Mouse (Mus musculus) limb, embryonic 10.5 days (tissue): ENCODE results near the gene Pex7. TPM values are rescaled to one million over a fixed set of nuclear protein-coding genes. Genes with fewer than 3 reads are reported as not detected.

Experiments used
- DNase-seq: peaks from one replicate; pipeline ENCODE4 v3.0.0-alpha.2; 2017; ENCODE audit warnings: low spot score
- H3K27ac ChIP-seq: fragments of 300-500 bp; sonication (generic); 2 replicates; pipeline ENCODE4 v1.5.1; 2016; ENCODE audit warnings: mild to moderate bottlenecking
- H3K27me3 ChIP-seq: fragments of 300-500 bp; sonication (generic); 2 replicates; pipeline ENCODE4 v1.6.1; 2016; ENCODE audit warnings: low read depth, mild to moderate bottlenecking; ENCODE audit not compliant: poor library complexity, severe bottlenecking
- H3K36me3 ChIP-seq: fragments of 300-500 bp; sonication (generic); 2 replicates; pipeline ENCODE4 v1.6.1; 2016; ENCODE audit warnings: mild to moderate bottlenecking, moderate library complexity
- H3K4me1 ChIP-seq: fragments of 300-500 bp; sonication (generic); 2 replicates; pipeline ENCODE4 v1.6.1; 2016
- H3K4me3 ChIP-seq: fragments of 300-500 bp; sonication (generic); 2 replicates; pipeline ENCODE4 v1.5.1; 2016; ENCODE audit warnings: mild to moderate bottlenecking, moderate library complexity
- H3K9me3 ChIP-seq: fragments of 300-500 bp; sonication (generic); replicated peaks from 2 replicates; pipeline ENCODE4 v1.6.1; 2016; ENCODE audit warnings: mild to moderate bottlenecking
- WGBS: fragments of 180-500 bp; shearing (Covaris S2); methylation state at CpG from one replicate; pipeline ENCODE4 v1.1.7; 2016; 5-methylcytosine and 5-hydroxymethylcytosine counted together
- polyA plus RNA-seq: library from polyadenylated mRNA; unstranded; fragments of >200 nt; fragmentation: Nextera tagmentation; extraction: Ambion mirVana; gene quantifications from 2 replicates; pipeline ENCODE4 v1.2.1, GENCODE M21; 2016

The Pex7 gene
- 19.1 and 19.3 TPM in 2 replicates for polyA plus RNA-seq

GRCm38 (mm10) chr10:19907246-19907804 is at the start of gene Pex7:
Gene Pex7 (minus strand): TSS chr10:19907689.
- H3K36me3 ChIP-seq: no peaks in the 10 kb centered on the region
- no peaks in the 10 kb centered on the region for H3K9me3 ChIP-seq
- H3K27ac ChIP-seq: peak within 1 kb of the TSS; percentile 98
- H3K4me1 ChIP-seq: no peaks in the 10 kb centered on the region
- under 1% methylated on average over 60 of the region's 60 CpGs for WGBS
- H3K27me3 ChIP-seq: no peaks in the 10 kb centered on the region
- peak; percentile 93 for DNase-seq
- H3K4me3 ChIP-seq: peak within 1 kb of the TSS; percentile 83

GRCm38 (mm10) chr10:19956745-19957144 is 49.3 kb upstream of the Pex7 start:
- H3K9me3 ChIP-seq: no peaks in the 10 kb centered on the region
- no peaks in the 10 kb centered on the region for H3K27me3 ChIP-seq
- H3K4me3 ChIP-seq: no peak overlapping the region
- no peak overlapping the region for H3K27ac ChIP-seq
- 89% methylated on average over 6 of the region's 6 CpGs for WGBS
- no peaks in the 10 kb centered on the region for H3K36me3 ChIP-seq
- H3K4me1 ChIP-seq: peaks cover 6% of the 10 kb centered on the region; the same call in 1 of the 2 replicates
- DNase-seq: no peak

GRCm38 (mm10) chr10:19955817-19956216 is 48.3 kb upstream of the Pex7 start:
- Histone ChIP-seq H3K27ac (no peak overlapping the region), H3K4me1 (peaks cover under 1% of the 10 kb centered on the region; the same call in 1 of the 2 replicates), H3K36me3 (no peaks in the 10 kb centered on the region), H3K9me3 (no peaks in the 10 kb centered on the region), H3K27me3 (no peaks in the 10 kb centered on the region), H3K4me3 (no peak overlapping the region)
- DNase-seq: no peak
- WGBS: 93% methylated on average over 6 of the region's 6 CpGs

DNA sequence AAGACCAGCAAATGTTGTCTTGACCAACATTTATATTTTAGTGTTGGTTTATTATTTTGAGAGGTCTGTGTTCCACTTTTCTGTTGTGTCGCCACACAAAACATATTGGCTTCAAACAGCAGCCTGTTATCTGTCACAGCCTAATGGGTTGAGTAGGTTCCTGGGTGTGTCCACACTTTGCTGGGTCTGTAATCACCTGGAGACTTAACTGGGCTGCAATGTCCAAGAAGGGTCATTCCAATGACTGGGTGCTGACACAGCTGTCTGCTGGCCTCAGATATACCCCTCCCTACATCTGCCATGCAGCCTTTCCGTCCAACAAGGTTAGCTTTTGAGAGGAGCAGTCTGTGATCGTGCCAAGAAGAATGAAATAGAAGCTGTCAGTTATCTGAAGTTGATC is 47.1 kb upstream of the Pex7 start:
- no peaks in the 10 kb centered on the region for H3K9me3 ChIP-seq
- 86% methylated on average over 3 of the region's 3 CpGs for WGBS
- no peak for DNase-seq
- no peak overlapping the region for H3K4me3 ChIP-seq
- no peaks in the 10 kb centered on the region for H3K27me3 ChIP-seq
- no peak overlapping the region for H3K27ac ChIP-seq
- H3K4me1 ChIP-seq: no peaks in the 10 kb centered on the region
- H3K36me3 ChIP-seq: no peaks in the 10 kb centered on the region

GRCm38 (mm10) chr10:19953032-19953761 is 45.7 kb upstream of the Pex7 start:
- Histone ChIP-seq H3K27ac (no peak overlapping the region), H3K9me3 (no peaks in the 10 kb centered on the region), H3K4me1 (peaks cover 6% of the 10 kb centered on the region), H3K36me3 (no peaks in the 10 kb centered on the region), H3K4me3 (no peak overlapping the region), H3K27me3 (no peaks in the 10 kb centered on the region)
- WGBS: 93% methylated on average over 11 of the region's 11 CpGs
- no peak for DNase-seq

DNA sequence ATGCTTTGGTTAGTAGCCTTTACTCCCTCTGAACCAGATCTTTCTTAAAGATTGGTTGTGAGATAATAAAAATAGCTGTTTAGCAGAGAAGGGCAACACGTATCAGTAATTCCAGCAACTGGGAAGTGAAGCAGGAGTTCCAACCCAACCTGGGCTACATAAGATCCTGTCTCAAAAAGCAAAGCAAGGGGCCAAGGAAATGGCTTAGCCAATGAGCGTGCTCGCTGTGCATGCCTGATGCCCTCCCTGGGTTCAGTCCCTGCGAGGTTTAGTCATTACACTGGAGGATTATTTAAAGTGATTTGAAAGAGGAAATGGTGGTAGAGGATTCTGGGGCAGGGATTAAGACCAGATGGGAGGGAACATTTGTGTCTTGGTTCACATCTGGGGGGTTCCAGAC is 41.6 kb upstream of the Pex7 start:
- 79% methylated on average over 4 of the region's 4 CpGs for WGBS
- no peak overlapping the region for H3K4me3 ChIP-seq
- no peaks in the 10 kb centered on the region for H3K36me3 ChIP-seq
- H3K4me1 ChIP-seq: peaks cover 6% of the 10 kb centered on the region
- no peak overlapping the region for H3K27ac ChIP-seq
- DNase-seq: no peak
- H3K27me3 ChIP-seq: no peaks in the 10 kb centered on the region
- H3K9me3 ChIP-seq: no peaks in the 10 kb centered on the region

- H3K9me3 ChIP-seq: no peaks in the 10 kb centered on the region
- no peaks in the 10 kb centered on the region for H3K27me3 ChIP-seq
- no peak overlapping the region for H3K4me3 ChIP-seq
- no peak for DNase-seq
- WGBS: 96% methylated on average over 11 of the region's 11 CpGs
- H3K36me3 ChIP-seq: no peaks in the 10 kb centered on the region
- no peak overlapping the region for H3K27ac ChIP-seq
- peaks cover 6% of the 10 kb centered on the region for H3K4me1 ChIP-seq
Measured at GRCm38 (mm10) chr10:19948381-19948780, 40.9 kb upstream of the Pex7 start.

GRCm38 (mm10) chr10:19947901-19948300 is 40.4 kb upstream of the Pex7 start:
- no peaks in the 10 kb centered on the region for H3K27me3 ChIP-seq
- H3K27ac ChIP-seq: no peak overlapping the region
- no peak for DNase-seq
- no peaks in the 10 kb centered on the region for H3K36me3 ChIP-seq
- 94% methylated on average over 5 of the region's 5 CpGs for WGBS
- no peak overlapping the region for H3K4me3 ChIP-seq
- peaks cover 6% of the 10 kb centered on the region for H3K4me1 ChIP-seq
- H3K9me3 ChIP-seq: no peaks in the 10 kb centered on the region

GRCm38 (mm10) chr10:19947441-19947840 is 40.0 kb upstream of the Pex7 start:
- WGBS: 95% methylated on average over 10 of the region's 10 CpGs
- H3K27ac ChIP-seq: no peak overlapping the region

DNA sequence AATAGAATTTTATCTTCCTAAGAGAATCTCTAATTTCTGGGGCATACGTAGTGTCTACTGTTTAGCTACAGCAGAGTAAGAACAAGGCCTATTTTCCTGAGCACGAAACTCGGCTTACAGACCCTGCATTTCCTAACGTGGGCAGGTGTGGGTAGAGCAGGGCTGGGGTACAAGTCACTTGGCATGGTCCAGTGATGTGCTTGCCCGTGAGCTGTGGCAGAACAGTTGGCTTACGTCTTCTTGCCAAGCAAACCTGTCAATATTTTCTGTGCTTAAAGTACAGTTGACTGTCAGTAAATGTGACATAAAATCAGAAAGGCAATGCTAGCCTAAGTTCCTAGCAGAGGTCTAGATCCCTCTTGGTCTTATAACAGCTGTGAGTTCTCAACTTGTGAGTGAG is 39.2 kb upstream of the Pex7 start:
- no peak for DNase-seq
- H3K4me1 ChIP-seq: peaks cover 6% of the 10 kb centered on the region
- no peak overlapping the region for H3K4me3 ChIP-seq
- no peaks in the 10 kb centered on the region for H3K27me3 ChIP-seq
- no peaks in the 10 kb centered on the region for H3K9me3 ChIP-seq
- H3K36me3 ChIP-seq: no peaks in the 10 kb centered on the region
- 87% methylated on average over 6 of the region's 6 CpGs for WGBS
- no peak overlapping the region for H3K27ac ChIP-seq

More at GRCm38 (mm10) chr10:19947441-19947840, 40.0 kb upstream of the Pex7 start:
- Histone ChIP-seq H3K9me3 (no peaks in the 10 kb centered on the region), H3K4me1 (peaks cover 6% of the 10 kb centered on the region), H3K27me3 (no peaks in the 10 kb centered on the region), H3K36me3 (no peaks in the 10 kb centered on the region), H3K4me3 (no peak overlapping the region)
- DNase-seq: no peak

GRCm38 (mm10) chr10:19945651-19946050 is 38.2 kb upstream of the Pex7 start:
- Histone ChIP-seq H3K9me3 (no peaks in the 10 kb centered on the region), H3K27ac (no peak overlapping the region), H3K4me1 (peaks cover 6% of the 10 kb centered on the region), H3K36me3 (no peaks in the 10 kb centered on the region), H3K4me3 (no peak overlapping the region), H3K27me3 (no peaks in the 10 kb centered on the region)
- DNase-seq: no peak
- WGBS: 90% methylated on average over 7 of the region's 7 CpGs

DNA sequence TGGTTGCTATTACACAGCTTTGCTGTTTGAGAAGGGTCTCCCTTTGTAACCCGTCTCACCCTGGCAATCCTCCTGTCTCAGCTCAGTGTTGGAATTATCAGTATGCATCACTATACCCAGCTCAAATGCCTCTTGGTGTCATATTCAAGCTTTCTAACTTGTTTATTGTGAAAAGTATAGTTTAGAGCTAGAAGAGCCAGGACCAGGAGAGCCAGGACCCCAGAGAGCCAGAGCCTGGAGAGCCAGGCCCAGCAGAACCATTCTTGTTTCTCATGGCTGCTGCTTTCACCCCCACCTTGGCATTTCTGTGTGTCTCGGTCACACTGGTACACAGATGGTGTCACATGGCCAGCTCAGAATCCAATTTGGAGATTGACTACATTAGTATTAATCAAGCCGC is 35.1 kb upstream of the Pex7 start:
- Histone ChIP-seq H3K4me1 (peaks cover 7% of the 10 kb centered on the region), H3K4me3 (no peak overlapping the region), H3K9me3 (no peaks in the 10 kb centered on the region), H3K27me3 (no peaks in the 10 kb centered on the region), H3K36me3 (no peaks in the 10 kb centered on the region), H3K27ac (no peak overlapping the region)
- WGBS: 95% methylated on average over 3 of the region's 3 CpGs
- DNase-seq: no peak

- DNase-seq: no peak
- 91% methylated on average over 9 of the region's 9 CpGs for WGBS
- peaks cover under 1% of the 10 kb centered on the region; the same call in 1 of the 2 replicates for H3K27me3 ChIP-seq
- H3K9me3 ChIP-seq: no peaks in the 10 kb centered on the region
- peaks cover 8% of the 10 kb centered on the region for H3K4me1 ChIP-seq
- no peak overlapping the region for H3K4me3 ChIP-seq
- H3K27ac ChIP-seq: no peak overlapping the region
- H3K36me3 ChIP-seq: no peaks in the 10 kb centered on the region
Measured at GRCm38 (mm10) chr10:19941914-19942313, 34.4 kb upstream of the Pex7 start.
